Mouse (Mus musculus) kidney, embryonic 16.5 days (tissue): ENCODE data around the gene Slc4a1. TPM values are rescaled to one million over a fixed set of nuclear protein-coding genes. Genes with fewer than 3 reads are reported as not detected.

Experiments
- ATAC-seq: fragments of 200-750 bp; cut with Nextera tagmentation; 2 replicates; pipeline ENCODE4 v1.8.0; 2017; ENCODE audit warnings: moderate TSS enrichment; ENCODE audit not compliant: low FRiP score, low TSS enrichment
- H3K27ac ChIP-seq: fragments of 300-500 bp; sonication (generic); 2 replicates; pipeline ENCODE4 v1.5.1; 2014; ENCODE audit warnings: low read length
- H3K27me3 ChIP-seq: fragments of 300-500 bp; sonication (generic); 2 replicates; pipeline ENCODE4 v1.6.1; 2014; ENCODE audit warnings: low read length, control low read depth, mixed read lengths; ENCODE audit not compliant: insufficient read depth
- H3K36me3 ChIP-seq: fragments of 300-500 bp; sonication (generic); 2 replicates; pipeline ENCODE4 v1.6.1; 2014; ENCODE audit warnings: low read length, control low read depth, mixed read lengths; ENCODE audit not compliant: insufficient read depth
- H3K4me1 ChIP-seq: fragments of 300-500 bp; sonication (generic); 2 replicates; pipeline ENCODE4 v1.6.1; 2014; ENCODE audit warnings: low read length, control low read depth, mixed read lengths; ENCODE audit not compliant: insufficient read depth
- H3K4me2 ChIP-seq: fragments of 300-500 bp; sonication (generic); replicated peaks from 2 replicates; pipeline ENCODE4 v1.6.1; 2014; ENCODE audit warnings: low read depth, low read length
- H3K4me3 ChIP-seq: fragments of 300-500 bp; sonication (generic); 2 replicates; pipeline ENCODE4 v1.5.1; 2014; ENCODE audit warnings: mild to moderate bottlenecking, low read length
- H3K9ac ChIP-seq: fragments of 300-500 bp; sonication (generic); replicated peaks from 2 replicates; pipeline ENCODE4 v1.6.1; 2014; ENCODE audit warnings: low read length
- H3K9me3 ChIP-seq: fragments of 300-500 bp; sonication (generic); 2 replicates; pipeline ENCODE4 v1.6.1; 2016; ENCODE audit warnings: low read length, control low read depth
- WGBS: fragments of 180-500 bp; shearing (Covaris S2); extraction: QIAGEN DNeasy Blood & Tissue Kit; methylation state at CpG from one replicate; pipeline ENCODE4 v1.1.7; 2014; 5-methylcytosine and 5-hydroxymethylcytosine counted together
- polyA plus RNA-seq: library from polyadenylated mRNA; unstranded; fragments of >200 nt; fragmentation: Nextera tagmentation; extraction: Ambion mirVana; gene quantifications from 2 replicates; pipeline ENCODE4 v1.2.1, GENCODE M21; 2015

Slc4a1 gene
- polyA plus RNA-seq, 1 experiment from 2014 or later, result 9.0 TPM

GRCm38 (mm10) chr11:102311966-102312365, 54.0 kb downstream of the Slc4a1 start:
- Histone ChIP-seq H3K4me3 (no peak overlapping the region), H3K9ac (no peak overlapping the region), H3K36me3 (peaks cover 49% of the 10 kb centered on the region), H3K4me2 (no peak overlapping the region), H3K27me3 (no peaks in the 10 kb centered on the region), H3K9me3 (no peaks in the 10 kb centered on the region), H3K4me1 (peaks cover 34% of the 10 kb centered on the region), H3K27ac (no peak overlapping the region)
- WGBS, result 83% methylated on average over 4 of the region's 4 CpGs
- no peak for ATAC-seq

- 0 out of 2 replicates have a peak overlapping the region, but pooled peaks have one; percentile 6 for H3K4me2 ChIP-seq
Measured at GRCm38 (mm10) chr11:102310768-102311695, 55.0 kb downstream of the Slc4a1 start.

DNA sequence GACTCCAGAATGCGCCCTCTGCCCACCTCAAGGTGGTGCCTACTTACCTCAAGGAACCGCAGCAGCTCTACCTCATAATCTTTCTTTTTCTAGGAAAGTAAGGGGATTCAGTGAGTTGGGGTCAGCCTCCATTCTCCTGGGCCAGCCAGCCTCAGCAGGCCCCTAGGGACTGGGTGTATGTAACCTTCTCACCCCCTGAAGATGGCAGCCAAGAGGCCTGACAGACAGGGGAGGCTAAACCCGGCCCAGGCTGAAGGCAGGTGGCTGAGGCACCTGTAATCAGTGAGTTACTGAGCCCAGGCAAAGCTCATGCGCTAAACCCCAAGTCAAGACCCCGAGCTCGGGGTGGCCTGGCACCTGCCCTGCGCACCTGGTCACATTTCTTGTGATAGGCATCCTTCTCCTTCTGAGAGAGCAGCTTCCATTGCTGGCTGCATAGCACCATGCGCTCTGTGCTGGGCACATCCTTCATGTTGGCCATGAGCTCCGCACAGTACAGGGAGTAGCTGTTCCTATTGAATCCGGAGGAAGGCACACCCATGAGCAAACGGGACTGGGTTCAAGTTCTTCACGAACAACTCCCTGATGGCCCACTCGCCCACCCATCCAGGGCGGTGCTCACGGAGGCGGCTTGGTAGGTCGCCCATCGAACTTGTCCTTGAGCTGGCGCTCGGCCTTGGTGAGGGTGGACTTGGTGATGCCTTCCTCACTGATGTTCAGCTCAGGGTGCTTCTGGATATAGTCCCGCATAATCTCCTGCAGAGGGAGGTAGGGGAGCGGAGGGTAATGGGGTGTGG, 56.0 kb downstream of the Slc4a1 start:
- Histone ChIP-seq H3K4me1 (peaks cover 25% of the 10 kb centered on the region), H3K9ac (peak overlapping the region; percentile 55; the same call in 1 of the 2 replicates), H3K27ac (peak overlapping the region; percentile 67; the same call in 1 of the 2 replicates), H3K27me3 (no peaks in the 10 kb centered on the region), H3K4me3 (peak overlapping the region; percentile 43), H3K36me3 (peaks cover 60% of the 10 kb centered on the region), H3K9me3 (no peaks in the 10 kb centered on the region), H3K4me2 (peak overlapping the region; percentile 68)
- ATAC-seq, result no peak
- WGBS, result 87% methylated on average over 22 of the region's 22 CpGs

More at GRCm38 (mm10) chr11:102310768-102311695, 55.0 kb downstream of the Slc4a1 start:
- Histone ChIP-seq H3K4me1 (peaks cover 32% of the 10 kb centered on the region), H3K4me3 (no peak overlapping the region), H3K9me3 (no peaks in the 10 kb centered on the region), H3K9ac (peak overlapping the region; percentile 35; the same call in 1 of the 2 replicates), H3K36me3 (peaks cover 58% of the 10 kb centered on the region), H3K27ac (no peak overlapping the region), H3K27me3 (no peaks in the 10 kb centered on the region)
- WGBS, result 38% methylated on average over 38 of the region's 38 CpGs
- ATAC-seq, result no peak

DNA sequence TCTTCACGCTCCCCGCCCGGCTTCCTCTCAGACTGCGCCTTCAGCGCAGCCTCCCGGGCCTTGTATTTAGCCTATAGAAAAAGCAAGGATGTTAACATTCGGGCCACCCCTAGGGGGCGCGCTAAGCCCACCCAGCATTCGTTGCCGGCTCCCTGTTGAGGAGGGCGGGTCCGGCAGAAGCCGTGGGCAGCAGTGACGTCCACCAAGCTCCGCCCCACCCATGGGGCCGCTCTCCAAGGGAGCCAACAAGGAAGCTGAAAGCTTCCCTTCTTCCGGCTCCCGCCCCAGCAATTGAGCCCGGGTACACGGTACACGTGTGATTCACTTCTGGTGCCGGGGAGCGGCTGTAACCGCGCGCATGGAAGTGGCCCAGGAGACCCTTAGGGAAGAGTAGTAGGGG, 57.0 kb downstream of the Slc4a1 start:
- Histone ChIP-seq H3K4me2 (peak overlapping the region; percentile 68), H3K4me3 (peak overlapping the region; percentile 43), H3K4me1 (peaks cover 25% of the 10 kb centered on the region), H3K27ac (peak overlapping the region; percentile 67), H3K9ac (peak overlapping the region; percentile 55), H3K9me3 (no peaks in the 10 kb centered on the region), H3K27me3 (no peaks in the 10 kb centered on the region), H3K36me3 (peaks cover 51% of the 10 kb centered on the region)
- ATAC-seq, result peak; percentile 93
- WGBS, result under 1% methylated on average over 27 of the region's 27 CpGs

GRCm38 (mm10) chr11:102308104-102308503, 57.9 kb downstream of the Slc4a1 start:
- 88% methylated on average over 9 of the region's 9 CpGs for WGBS
- peaks cover 42% of the 10 kb centered on the region for H3K36me3 ChIP-seq
- no peak overlapping the region for H3K4me2 ChIP-seq

DNA sequence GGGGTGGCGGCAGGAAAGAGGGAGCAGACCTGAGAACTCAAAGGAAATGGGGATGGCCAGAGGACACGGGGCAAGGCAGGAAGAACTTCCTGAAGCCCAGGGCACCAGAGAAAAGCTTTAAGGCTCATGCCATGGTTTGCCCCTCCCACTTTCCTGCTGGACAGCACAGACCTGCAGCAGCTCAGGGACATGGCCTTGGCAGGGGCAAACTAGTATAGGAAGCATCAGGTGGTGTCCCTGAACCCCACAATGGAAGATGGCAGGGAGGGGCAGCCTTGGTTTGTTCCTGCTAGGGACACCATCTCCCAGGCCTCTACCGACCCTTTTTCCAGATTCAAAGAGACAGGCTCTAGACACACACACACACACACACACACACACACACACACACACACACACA, 60.6 kb downstream of the Slc4a1 start:
- H3K4me1 ChIP-seq, result peaks cover 16% of the 10 kb centered on the region
- no peaks in the 10 kb centered on the region for H3K9me3 ChIP-seq
- no peak for ATAC-seq
- 48% methylated on average over 3 of the region's 3 CpGs for WGBS
- no peaks in the 10 kb centered on the region for H3K27me3 ChIP-seq
- H3K4me2 ChIP-seq, result no peak overlapping the region
- H3K4me3 ChIP-seq, result no peak overlapping the region
- no peak overlapping the region for H3K27ac ChIP-seq
- peaks cover 32% of the 10 kb centered on the region for H3K36me3 ChIP-seq
- no peak overlapping the region for H3K9ac ChIP-seq

More at GRCm38 (mm10) chr11:102308104-102308503, 57.9 kb downstream of the Slc4a1 start:
- peaks cover 25% of the 10 kb centered on the region for H3K4me1 ChIP-seq
- no peak overlapping the region for H3K4me3 ChIP-seq
- no peaks in the 10 kb centered on the region for H3K9me3 ChIP-seq
- ATAC-seq, result no peak
- H3K27ac ChIP-seq, result no peak overlapping the region
- H3K27me3 ChIP-seq, result no peaks in the 10 kb centered on the region
- no peak overlapping the region for H3K9ac ChIP-seq

DNA sequence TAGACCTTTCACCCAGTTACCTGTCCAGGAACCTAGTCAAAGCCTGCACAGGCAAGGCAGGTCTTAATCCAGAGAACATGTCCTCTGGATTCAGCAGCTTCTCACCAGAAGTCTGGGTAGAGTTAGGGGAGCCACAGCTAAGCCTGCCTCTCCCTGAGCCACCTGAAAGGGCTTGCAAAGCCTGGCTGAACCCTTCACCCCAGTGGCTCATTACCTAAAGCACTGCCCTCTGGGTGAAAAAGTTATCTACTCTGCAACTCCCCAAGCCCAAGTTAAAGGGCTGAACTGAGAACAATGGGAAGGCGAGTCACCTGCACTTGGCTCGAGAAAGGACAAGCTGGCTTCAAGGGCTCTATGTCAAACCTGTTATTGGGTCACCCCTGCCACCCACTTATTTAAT, 61.9 kb downstream of the Slc4a1 start:
- Histone ChIP-seq H3K4me1 (peaks cover 5% of the 10 kb centered on the region), H3K9ac (no peak overlapping the region), H3K27ac (no peak overlapping the region), H3K4me2 (no peak overlapping the region), H3K36me3 (peaks cover 27% of the 10 kb centered on the region), H3K4me3 (no peak overlapping the region), H3K27me3 (no peaks in the 10 kb centered on the region), H3K9me3 (no peaks in the 10 kb centered on the region)
- ATAC-seq, result no peak
- 65% methylated on average over 2 of the region's 2 CpGs for WGBS

- no peak overlapping the region for H3K9ac ChIP-seq
- ATAC-seq, result no peak
- H3K27ac ChIP-seq, result no peak overlapping the region
- no peaks in the 10 kb centered on the region for H3K9me3 ChIP-seq
- H3K4me2 ChIP-seq, result no peak overlapping the region
- no peaks in the 10 kb centered on the region for H3K36me3 ChIP-seq
- H3K27me3 ChIP-seq, result no peaks in the 10 kb centered on the region
- no peak overlapping the region for H3K4me3 ChIP-seq
- WGBS, result 11% methylated on average over 1 of the region's 1 CpGs
- peaks cover 17% of the 10 kb centered on the region for H3K4me1 ChIP-seq
Measured at GRCm38 (mm10) chr11:102299839-102300238, 66.2 kb downstream of the Slc4a1 start.
